Mouse (Mus musculus) induced T-regulatory cell, adult 2 months (primary cell): ENCODE measurements around the gene Frmd3.
"Not testable (repeated sequence)": the region's sequence is repeated elsewhere in the genome, so short reads cannot be mapped to it uniquely, and the experiment has no call there.

Source experiments
- DNase-seq: peaks from one replicate; pipeline ENCODE4 v3.0.0-alpha.2; 2012; ENCODE audit warnings: low read depth

Frmd3 gene

GRCm38 (mm10) chr4:74013211-74014047, at the start of gene Frmd3:
Frmd3 (plus strand) TSS chr4:74013442.
- DNase-seq: no peak

- no peak for DNase-seq
Measured at GRCm38 (mm10) chr4:73980454-73980853, 32.8 kb upstream of the Frmd3 start.

DNA sequence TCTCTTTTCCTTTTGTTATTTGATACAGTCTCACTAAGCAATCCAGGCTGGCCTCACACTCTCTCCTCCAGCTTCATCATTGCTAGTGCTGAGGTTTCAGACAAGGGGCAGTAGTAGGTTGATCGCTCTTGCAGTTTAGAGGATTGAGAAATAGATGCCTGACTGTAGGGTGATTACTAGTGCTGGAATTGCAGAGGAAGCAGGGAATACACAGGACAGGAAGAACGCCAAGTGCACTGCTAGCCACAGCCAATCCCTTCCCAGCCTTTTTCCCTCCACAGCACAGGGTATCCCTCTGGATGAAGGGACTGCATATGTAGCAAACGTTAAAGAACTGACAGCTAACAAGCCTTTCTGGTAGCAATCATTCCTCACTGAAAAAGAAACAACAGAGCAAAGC, 965 bp upstream of the Frmd3 start:
- DNase-seq: no peak

DNA sequence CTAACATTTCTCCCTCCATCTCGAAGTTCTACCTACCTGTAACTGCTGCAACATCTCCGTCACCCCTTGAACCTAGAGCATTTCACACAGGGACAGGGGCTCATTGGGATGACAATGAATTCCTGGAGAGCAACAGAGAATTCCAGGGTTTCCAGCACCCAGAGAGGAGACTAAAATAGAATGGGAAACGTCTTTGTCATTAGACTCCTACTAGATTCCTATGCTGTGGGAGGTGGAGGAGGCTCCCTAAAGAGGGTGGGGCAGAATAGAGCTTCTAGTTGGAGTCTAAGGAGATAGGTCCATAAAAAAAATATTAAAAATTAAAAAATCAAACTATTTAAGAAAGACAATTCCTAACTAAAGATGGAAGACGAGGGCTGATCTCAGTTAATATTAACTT, 542 bp upstream of the Frmd3 start:
- DNase-seq: no peak

DNA sequence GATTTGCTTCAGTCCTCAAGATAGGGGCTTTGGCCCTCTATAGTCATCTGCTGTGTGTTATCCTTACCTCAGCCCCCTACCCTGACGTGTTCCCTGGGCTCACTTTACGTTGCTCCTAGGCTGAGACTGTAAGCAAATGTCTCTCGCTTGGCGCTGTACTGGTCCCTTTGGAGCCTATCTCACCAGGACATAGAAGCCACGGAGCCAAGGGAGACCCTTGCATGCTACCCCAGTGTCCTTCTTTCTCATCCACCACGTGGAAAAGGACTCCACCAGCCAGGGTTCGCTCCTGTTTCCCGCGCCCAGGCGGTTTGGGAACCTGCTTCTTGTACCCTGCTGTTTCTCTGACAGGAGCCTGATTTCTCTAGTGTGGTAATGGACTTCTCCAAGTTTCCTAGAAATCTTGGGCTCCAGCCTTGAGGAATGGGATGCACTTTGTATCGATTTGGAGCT, 832 bp downstream of the Frmd3 start:
- DNase-seq: no peak

DNA sequence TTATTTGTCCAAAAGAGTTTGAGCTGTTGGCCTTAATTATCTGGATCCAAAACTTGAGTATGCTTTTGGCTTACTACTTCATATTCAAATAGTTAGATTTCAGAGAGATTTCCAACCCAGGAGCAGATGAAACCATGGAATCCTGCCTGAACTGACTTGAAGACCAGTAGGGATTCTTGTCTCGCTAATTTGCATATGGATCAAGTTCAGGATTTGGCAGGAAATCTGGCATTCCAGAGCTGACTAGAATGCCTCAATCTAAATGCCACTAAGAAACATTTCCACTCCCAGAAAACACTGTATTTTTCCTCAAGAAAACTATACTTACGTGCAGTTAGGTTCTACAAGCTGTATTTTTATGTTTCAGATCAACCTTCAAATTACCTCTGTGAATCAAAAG, 6.8 kb downstream of the Frmd3 start:
- DNase-seq: no peak

DNA sequence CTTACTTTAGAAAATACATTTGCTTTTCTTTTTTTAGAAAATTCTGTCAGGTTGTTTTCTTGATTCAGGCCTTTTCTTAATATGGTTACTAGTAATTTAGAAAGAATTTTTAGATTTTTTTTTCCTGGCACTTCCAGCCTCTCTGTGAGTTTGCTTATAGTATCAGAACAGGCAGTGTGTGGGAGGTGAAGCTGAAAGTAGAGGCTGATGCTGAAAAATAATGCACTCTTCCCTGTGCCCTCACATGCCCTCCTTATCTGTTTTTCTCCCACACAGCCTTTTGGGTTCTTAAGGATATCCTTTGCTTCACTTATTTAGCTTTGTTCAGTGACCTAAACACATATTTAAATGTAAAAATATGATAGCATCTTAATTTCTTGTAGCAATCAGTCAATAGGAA, 30.0 kb downstream of the Frmd3 start:
- no peak for DNase-seq

GRCm38 (mm10) chr4:74051692-74052091, 38.5 kb downstream of the Frmd3 start:
- no peak for DNase-seq

DNA sequence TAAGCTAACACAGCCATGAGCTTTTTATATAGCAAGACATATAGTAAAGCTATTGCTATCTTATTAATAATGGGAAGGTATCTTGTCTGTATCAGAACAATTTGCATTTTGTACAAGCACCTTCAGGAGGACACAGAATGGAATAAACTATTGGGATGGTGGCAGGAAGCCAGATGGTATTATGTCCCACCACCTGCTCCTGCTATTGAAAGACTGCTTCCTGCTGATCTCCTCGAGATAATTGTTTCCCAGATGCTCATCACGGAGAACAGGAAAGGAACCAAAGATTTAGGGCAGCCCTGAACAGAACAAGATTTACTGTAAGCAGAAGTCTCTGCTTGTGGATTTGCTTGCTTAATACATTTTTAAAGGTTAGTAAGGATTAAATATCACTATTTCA, 63.5 kb downstream of the Frmd3 start:
- DNase-seq: no peak

DNA sequence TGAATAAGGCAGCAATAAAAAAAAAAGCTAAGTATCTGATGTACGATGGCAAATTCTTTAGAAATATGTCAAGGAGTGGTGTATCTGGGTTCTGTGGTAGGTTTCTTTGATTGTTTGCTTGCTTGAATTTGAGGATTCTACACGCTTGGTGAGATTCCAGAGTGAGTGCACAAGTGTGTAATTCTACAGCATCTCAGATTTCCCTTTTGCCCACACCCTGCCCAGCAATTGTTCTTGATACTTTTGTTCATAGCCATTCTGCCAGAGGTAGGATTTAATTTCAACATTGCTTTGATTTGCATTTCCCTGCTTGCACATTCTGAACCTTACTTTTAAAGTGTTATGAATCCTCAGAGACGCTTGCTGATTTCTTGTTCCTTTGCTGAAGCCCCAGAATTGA, 97.6 kb downstream of the Frmd3 start:
- no peak for DNase-seq

GRCm38 (mm10) chr4:74191528-74191927, 178.3 kb downstream of the Frmd3 start:
- no peak for DNase-seq

- no peak for DNase-seq
Measured at GRCm38 (mm10) chr4:74201281-74201811, 188.1 kb downstream of the Frmd3 start.

DNA sequence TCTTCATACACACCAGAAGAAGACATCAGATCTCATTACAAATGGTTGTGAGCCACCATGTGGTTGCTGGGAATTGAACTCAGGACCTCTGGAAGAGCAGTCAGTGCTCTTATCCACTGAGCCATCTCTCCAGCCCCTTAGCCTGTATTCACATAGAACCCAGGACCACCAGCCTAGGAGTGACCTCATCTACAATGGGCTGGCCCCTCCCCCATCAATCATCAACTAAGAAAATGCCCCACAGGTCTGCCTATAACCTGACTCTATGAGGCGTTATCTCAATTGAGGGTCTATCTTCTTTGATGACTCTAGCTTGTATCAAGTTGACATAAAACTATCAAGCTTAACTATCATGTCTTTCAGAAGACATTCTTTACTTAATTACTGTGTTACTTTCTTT, 208.5 kb downstream of the Frmd3 start:
- DNase-seq: not testable (repeated sequence)

DNA sequence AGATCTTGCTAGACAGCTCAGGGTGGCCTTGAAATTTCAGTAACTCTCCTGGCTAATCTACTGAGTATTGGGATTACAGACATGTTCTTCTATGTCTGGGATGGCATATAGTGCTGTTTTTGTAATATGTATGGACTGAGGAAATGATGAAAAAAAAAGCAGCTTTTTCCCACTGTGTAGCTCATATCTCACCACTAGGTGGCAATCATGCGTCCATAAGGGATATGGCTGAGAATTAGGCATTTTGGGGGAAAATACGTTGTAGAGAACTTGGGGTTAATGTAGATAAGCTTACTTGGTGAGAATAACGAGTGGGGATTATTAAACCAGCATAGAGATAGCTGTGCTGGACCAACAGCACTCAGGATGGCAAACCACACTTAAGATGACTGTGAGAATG, 209.1 kb downstream of the Frmd3 start:
- peak; percentile 43 for DNase-seq

DNA sequence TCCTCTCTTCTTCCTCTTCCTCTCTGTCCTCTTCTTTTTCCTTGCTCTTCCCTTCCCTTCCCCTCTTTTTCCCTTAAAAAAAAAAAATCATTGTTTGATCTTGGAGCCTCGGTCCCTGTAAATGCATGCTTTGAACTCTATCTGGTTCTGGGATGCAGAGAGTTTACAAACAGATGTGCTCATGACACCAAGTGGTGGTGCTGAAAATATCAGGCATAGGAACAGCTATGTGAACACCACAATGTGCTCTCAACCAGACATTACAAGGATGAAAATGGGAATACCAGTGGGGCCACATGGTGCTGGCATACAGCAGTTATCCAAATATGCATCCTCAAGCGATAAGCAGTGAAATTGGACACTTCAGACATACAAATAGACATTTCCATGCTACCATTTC, 211.0 kb downstream of the Frmd3 start:
- no peak for DNase-seq

GRCm38 (mm10) chr4:74230994-74231393, 217.8 kb downstream of the Frmd3 start:
- DNase-seq: peak; percentile 50

- peak; percentile 69 for DNase-seq
Measured at GRCm38 (mm10) chr4:74231405-74231804, 218.2 kb downstream of the Frmd3 start.

DNA sequence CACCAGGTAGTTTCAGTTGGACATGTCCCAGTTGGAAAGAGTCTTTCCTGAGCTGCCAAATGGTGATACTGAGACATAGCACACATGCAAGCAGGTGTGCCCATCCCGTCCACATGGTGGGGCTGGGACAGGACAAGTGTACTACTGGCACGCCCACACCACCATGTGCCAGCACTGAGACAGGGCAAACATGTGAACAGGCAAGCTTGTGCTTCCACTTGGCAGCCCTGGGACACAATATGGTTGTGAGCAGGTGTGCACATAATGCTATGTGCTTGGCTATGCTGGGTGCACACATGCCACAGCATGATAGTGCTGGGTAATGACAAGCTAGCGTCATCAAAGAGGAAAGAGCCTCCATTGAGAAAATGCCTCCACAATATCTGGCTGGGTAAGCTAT, 220.3 kb downstream of the Frmd3 start:
- DNase-seq: no peak

GRCm38 (mm10) chr4:74242176-74242575, 228.9 kb downstream of the Frmd3 start, which contains the start of gene Kdm4c:
Kdm4c (plus strand) TSS chr4:74242497.
- no peak for DNase-seq
